Mouse (Mus musculus) liver, embryonic 12.5 days (tissue): ENCODE measurements around the gene Gtsf1. TPM values are rescaled to one million over a fixed set of nuclear protein-coding genes. Genes with fewer than 3 reads are reported as not detected.

ENCODE experiments used
- polyA plus RNA-seq: library from polyadenylated mRNA; unstranded; fragments of >200 nt; fragmentation: Nextera tagmentation; extraction: Ambion mirVana; gene quantifications from 2 replicates; pipeline ENCODE4 v1.2.1, GENCODE M21; 2016

Gtsf1 gene
- polyA plus RNA-seq, 1 experiment from 2014 or later = not detected

Other genes with a start within 250 kb of the Gtsf1 start
- 84.2 and 84.5 TPM in 2 replicates for gene Cbx5, start 190.7 kb downstream of the Gtsf1 start, polyA plus RNA-seq
- 584 and 591 TPM in 2 replicates for gene Hnrnpa1, start 190.0 kb downstream of the Gtsf1 start, polyA plus RNA-seq
- gene Nfe2, start 172.1 kb downstream of the Gtsf1 start, polyA plus RNA-seq = 168 TPM in 2 replicates
- 246 and 250 TPM in 2 replicates for gene Copz1, start 157.8 kb downstream of the Gtsf1 start, polyA plus RNA-seq
- gene Gpr84, start 119.9 kb downstream of the Gtsf1 start, polyA plus RNA-seq = 0.75 and 0.78 TPM in 2 replicates
- gene Zfp385a, start 90.4 kb downstream of the Gtsf1 start, polyA plus RNA-seq = 7.7 and 8.2 TPM in 2 replicates
- gene Itga5, start 63.7 kb downstream of the Gtsf1 start, polyA plus RNA-seq = 21.8 and 23.2 TPM in 2 replicates
- not detected in 2 replicates for gene Gtsf2, start 18.0 kb upstream of the Gtsf1 start, polyA plus RNA-seq
- 7.8 and 9.1 TPM in 2 replicates for gene Nckap1l, start 23.3 kb upstream of the Gtsf1 start, polyA plus RNA-seq
- gene Pde1b, start 72.6 kb upstream of the Gtsf1 start, polyA plus RNA-seq = 0.30 and 0.36 TPM in 2 replicates
- 0.56 and 0.67 TPM in 2 replicates for gene Ppp1r1a, start 107.5 kb upstream of the Gtsf1 start, polyA plus RNA-seq
- gene Glycam1, start 134.6 kb upstream of the Gtsf1 start, polyA plus RNA-seq = not detected in 2 replicates